In genomic region chr10:69107253-69107652, GRCm38 (mm10) we compare ENCODE assay signal across 10 mouse cellular contexts. TPM values are rescaled to one million over a fixed set of nuclear protein-coding genes. Genes with fewer than 3 reads are reported as not detected.
DNase-seq lines count a peak whose midpoint lies in the region; ATAC-seq lines count a peak whose summit lies in the region.
"Had no signal": no experiment of that assay in that cellular context is flagged by ENCODE, and none has a peak within 500 bp of the region (broad histone marks: within the 10 kb centered on the region; RNA-seq: fewer than 3 reads in every experiment).

No protein-coding gene starts in this region.

- intact Hi-C loops in heart, postnatal 25 days (cut with DNase I) = loop anchor here (10.0 kb wide), 1 partner anchor 202 kb away; no protein-coding TSS in a partner anchor

- peak overlapping the region; percentile 16; the same call in 1 of the 2 replicates for H3K4me2 ChIP-seq in heart, embryonic 13.5 days
- peak overlapping the region; percentile 30 for H3K4me2 ChIP-seq in heart, embryonic 15.5 days
- peak overlapping the region; percentile 33; the same call in 1 of the 2 replicates for H3K4me2 ChIP-seq in lung, embryonic 15.5 days
- H3K4me2 ChIP-seq in hindbrain, embryonic 13.5 days = no peak overlapping the region
- no peak overlapping the region for H3K4me2 ChIP-seq in forebrain, embryonic 12.5 days
- H3K4me2 ChIP-seq: neural tube, embryonic 13.5 days had no signal

- WGBS in heart, embryonic 13.5 days = 27% methylated on average over 8 of the region's 8 CpGs
- 17% methylated on average over 8 of the region's 8 CpGs for WGBS in heart, embryonic 15.5 days
- 5% methylated on average over 8 of the region's 8 CpGs for WGBS in lung, embryonic 15.5 days
- WGBS in hindbrain, embryonic 13.5 days = 79% methylated on average over 8 of the region's 8 CpGs
- 89% methylated on average over 8 of the region's 8 CpGs for WGBS in forebrain, embryonic 12.5 days

- peaks cover 17% of the 10 kb centered on the region for H3K4me1 ChIP-seq in heart, embryonic 13.5 days
- H3K4me1 ChIP-seq in heart, embryonic 15.5 days (replicated peaks) = peaks cover 10% of the 10 kb centered on the region
- peaks cover 21% of the 10 kb centered on the region for H3K4me1 ChIP-seq in lung, embryonic 15.5 days
- no peaks in the 10 kb centered on the region for H3K4me1 ChIP-seq in hindbrain, embryonic 13.5 days (replicated peaks)
- H3K4me1 ChIP-seq in forebrain, embryonic 12.5 days = no peaks in the 10 kb centered on the region

- ATAC-seq in heart, embryonic 13.5 days (ENCODE audit: extremely low read depth, insufficient number of reproducible peaks, low FRiP score, low TSS enrichment) = no peak
- ATAC-seq in common myeloid progenitor, adult 5-6 weeks (replicated peaks; ENCODE audit: low read depth, poor library complexity, severe bottlenecking) = peak; percentile 42; the same call in 1 of the 2 replicates
- ATAC-seq in heart, embryonic 15.5 days (replicated peaks; ENCODE audit: insufficient number of reproducible peaks, insufficient read depth, low FRiP score, low read depth) = no peak
- no peak for ATAC-seq in lung, embryonic 15.5 days (ENCODE audit: borderline replicate concordance, extremely low read depth, low FRiP score, low TSS enrichment)
- no peak for ATAC-seq in hindbrain, embryonic 13.5 days (ENCODE audit: low FRiP score)
- ATAC-seq in forebrain, embryonic 12.5 days (ENCODE audit: low FRiP score) = no peak

- H3K27me3 ChIP-seq in heart, embryonic 13.5 days (replicated peaks) = no peaks in the 10 kb centered on the region
- no peaks in the 10 kb centered on the region for H3K27me3 ChIP-seq in heart, embryonic 15.5 days
- H3K27me3 ChIP-seq in lung, embryonic 15.5 days = no peaks in the 10 kb centered on the region
- H3K27me3 ChIP-seq in hindbrain, embryonic 13.5 days = no peaks in the 10 kb centered on the region
- H3K27me3 ChIP-seq in forebrain, embryonic 12.5 days = no peaks in the 10 kb centered on the region
- H3K27me3 ChIP-seq: neural tube, embryonic 13.5 days had no signal

- no peaks in the 10 kb centered on the region for H3K36me3 ChIP-seq in heart, embryonic 13.5 days
- H3K36me3 ChIP-seq in heart, embryonic 15.5 days = no peaks in the 10 kb centered on the region
- no peaks in the 10 kb centered on the region for H3K36me3 ChIP-seq in lung, embryonic 15.5 days
- no peaks in the 10 kb centered on the region for H3K36me3 ChIP-seq in hindbrain, embryonic 13.5 days
- no peaks in the 10 kb centered on the region for H3K36me3 ChIP-seq in forebrain, embryonic 12.5 days (replicated peaks)
- H3K36me3 ChIP-seq: G1E; neural tube, embryonic 13.5 days had no signal

- H3K4me3 ChIP-seq in heart, embryonic 13.5 days = no peak overlapping the region
- no peak overlapping the region for H3K4me3 ChIP-seq in heart, embryonic 15.5 days
- H3K4me3 ChIP-seq in lung, embryonic 15.5 days = no peak overlapping the region
- H3K4me3 ChIP-seq in hindbrain, embryonic 13.5 days = no peak overlapping the region
- no peak overlapping the region for H3K4me3 ChIP-seq in forebrain, embryonic 12.5 days (replicated peaks)
- H3K4me3 ChIP-seq: neural tube, embryonic 13.5 days had no signal

- DNase-seq in heart, postnatal 25 days (ENCODE audit: low spot score) = no peak
- DNase-seq in embryo, embryonic 10 days (ENCODE audit: low spot score) = no peak

- H3K27ac ChIP-seq in heart, embryonic 13.5 days (replicated peaks) = no peak overlapping the region
- no peak overlapping the region for H3K27ac ChIP-seq in heart, embryonic 15.5 days
- H3K27ac ChIP-seq in lung, embryonic 15.5 days = peak overlapping the region; percentile 16; the same call in 1 of the 2 replicates
- no peak overlapping the region for H3K27ac ChIP-seq in hindbrain, embryonic 13.5 days
- H3K27ac ChIP-seq in forebrain, embryonic 12.5 days = no peak overlapping the region

- peaks cover 5% of the 10 kb centered on the region; the same call in 1 of the 2 replicates for H3K9me3 ChIP-seq in heart, embryonic 13.5 days
- H3K9me3 ChIP-seq in heart, embryonic 15.5 days (replicated peaks) = no peaks in the 10 kb centered on the region
- H3K9me3 ChIP-seq in lung, embryonic 15.5 days = no peaks in the 10 kb centered on the region
- no peaks in the 10 kb centered on the region for H3K9me3 ChIP-seq in hindbrain, embryonic 13.5 days
- no peaks in the 10 kb centered on the region for H3K9me3 ChIP-seq in forebrain, embryonic 12.5 days
- H3K9me3 ChIP-seq: neural tube, embryonic 13.5 days had no signal

- no peak overlapping the region for H3K9ac ChIP-seq in heart, embryonic 13.5 days
- H3K9ac ChIP-seq in heart, embryonic 15.5 days = no peak overlapping the region
- no peak overlapping the region for H3K9ac ChIP-seq in lung, embryonic 15.5 days
- H3K9ac ChIP-seq in hindbrain, embryonic 13.5 days = no peak overlapping the region
- H3K9ac ChIP-seq in forebrain, embryonic 12.5 days = no peak overlapping the region
- H3K9ac ChIP-seq: neural tube, embryonic 13.5 days had no signal

RNA-seq across cellular contexts. Expression of gene Rhobtb1, which starts 44.0 kb away (rescaled TPM):
- polyA plus RNA-seq in heart, embryonic 13.5 days (2015; fragmentation: Nextera tagmentation; extraction: Ambion mirVana) = 29.2 and 30.9 TPM in 2 replicates
- total RNA-seq in heart, postnatal 25 days (2021) = 100 to 1,000 TPM; 113 to 183 TPM
- total RNA-seq in common myeloid progenitor, adult 5-6 weeks (2017) = 1.1 and 2.2 TPM in 2 replicates
- polyA plus RNA-seq in heart, embryonic 15.5 days (2015; fragmentation: Nextera tagmentation; extraction: Ambion mirVana) = 31.7 and 33.0 TPM in 2 replicates
- polyA plus RNA-seq in lung, embryonic 15.5 days (2015; fragmentation: Nextera tagmentation; extraction: Ambion mirVana) = 15.7 and 16.8 TPM in 2 replicates
- polyA plus RNA-seq in hindbrain, embryonic 13.5 days (2015; fragmentation: Nextera tagmentation; extraction: Ambion mirVana) = 17.4 and 20.6 TPM in 2 replicates
- 15.0 and 17.8 TPM in 2 replicates for polyA plus RNA-seq in forebrain, embryonic 12.5 days (2016; fragmentation: Nextera tagmentation; extraction: Ambion mirVana)
- polyA plus RNA-seq: G1E had no signal

Comparison
In these comparisons a context has a peak if more than half of its experiments do, and no peak if none do; other contexts are left out.
1. H3K4me2 ChIP-seq: peak in heart, embryonic 13.5 days (single experiment), heart, embryonic 15.5 days (single experiment) and lung, embryonic 15.5 days (single experiment); none in hindbrain, embryonic 13.5 days (single experiment) and forebrain, embryonic 12.5 days (single experiment).